Mouse (Mus musculus) hindlimb bud, embryonic 11.5 days (tissue): ENCODE measurements around the gene Zglp1.

Experiments used
- DNase-seq: peaks from one replicate; pipeline ENCODE4 v3.0.0-alpha.2; 2012; ENCODE audit warnings: low read depth, low spot score; ENCODE audit errors: extremely low spot score

The Zglp1 gene

GRCm38 (mm10) chr9:21067006-21067684 lies at the start of gene Zglp1:
Gene Zglp1, minus strand, starts transcription at chr9:21067093.
- DNase-seq, result no peak

GRCm38 (mm10) chr9:21115105-21115504 lies 48.2 kb upstream of the Zglp1 start:
- no peak for DNase-seq

- no peak for DNase-seq
These were observed 47.3 kb upstream of the Zglp1 start for GRCm38 (mm10) chr9:21114190-21114589.

DNA sequence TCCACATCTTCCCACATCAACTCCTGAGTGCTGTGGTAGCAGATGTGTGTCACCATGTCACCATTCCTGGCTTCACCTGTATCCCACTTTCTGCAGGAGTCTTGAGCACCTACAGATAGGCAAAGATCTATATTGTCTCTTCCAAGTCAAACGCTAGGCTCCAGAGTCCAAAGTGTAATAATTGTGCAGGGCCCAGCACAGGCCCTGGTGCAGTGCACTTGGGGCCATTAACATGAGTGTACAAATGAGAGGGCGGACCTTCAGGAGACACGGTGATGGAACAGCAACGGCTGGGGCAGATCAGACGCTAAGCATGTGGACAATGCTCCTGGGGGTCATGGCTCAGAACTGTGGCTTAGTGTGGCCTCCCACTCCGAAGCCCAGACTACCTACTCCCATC lies 46.9 kb upstream of the Zglp1 start:
- DNase-seq, result no peak

GRCm38 (mm10) chr9:21107607-21108237 lies 40.8 kb upstream of the Zglp1 start:
- no peak for DNase-seq

GRCm38 (mm10) chr9:21105760-21106564 lies 39.1 kb upstream of the Zglp1 start:
- DNase-seq, result no peak

DNA sequence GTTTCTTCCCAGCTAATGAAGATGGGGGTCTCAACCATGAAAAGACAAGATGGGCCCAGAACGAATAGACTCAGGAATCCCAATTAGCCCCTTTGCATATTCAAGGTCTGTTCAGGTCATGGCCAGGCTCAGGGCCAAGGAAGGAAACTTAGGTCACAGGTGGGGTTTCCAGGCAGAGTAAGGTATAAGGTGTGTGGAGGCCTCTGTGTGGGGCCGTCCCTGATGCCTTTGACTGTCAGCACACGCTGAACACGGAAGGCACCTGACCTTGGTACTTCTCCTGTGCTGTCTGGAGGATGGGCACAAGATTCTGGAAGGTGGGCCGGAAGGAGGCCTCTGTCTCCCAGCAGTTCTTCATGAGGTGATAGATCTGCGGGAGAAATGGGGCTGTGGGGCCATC lies 37.9 kb upstream of the Zglp1 start:
- no peak for DNase-seq

- no peak for DNase-seq
These were observed 35.2 kb upstream of the Zglp1 start for GRCm38 (mm10) chr9:21102076-21102475.

GRCm38 (mm10) chr9:21100447-21101161 lies 33.7 kb upstream of the Zglp1 start:
- DNase-seq, result no peak

DNA sequence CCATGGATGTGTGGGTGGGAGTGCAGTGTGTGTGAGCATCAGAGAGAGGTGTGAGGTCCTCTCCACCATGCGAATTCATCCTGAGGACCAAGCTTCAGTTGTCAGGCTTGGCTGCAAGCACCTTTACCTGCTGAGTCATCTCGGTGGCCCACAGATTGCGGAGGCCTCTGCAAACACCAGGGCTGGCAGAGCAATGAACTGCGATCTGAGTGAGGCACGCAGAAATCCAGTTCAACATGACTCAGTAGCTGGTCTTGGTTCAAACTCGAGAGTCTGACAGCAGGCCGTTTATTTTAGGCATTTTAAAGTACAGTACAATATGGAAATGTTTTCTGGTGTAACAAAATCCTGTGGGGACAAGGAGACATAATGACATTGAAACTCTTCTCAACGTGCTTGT lies 30.9 kb upstream of the Zglp1 start:
- no peak for DNase-seq

- no peak for DNase-seq
These were observed 29.1 kb upstream of the Zglp1 start for GRCm38 (mm10) chr9:21095958-21096357.

DNA sequence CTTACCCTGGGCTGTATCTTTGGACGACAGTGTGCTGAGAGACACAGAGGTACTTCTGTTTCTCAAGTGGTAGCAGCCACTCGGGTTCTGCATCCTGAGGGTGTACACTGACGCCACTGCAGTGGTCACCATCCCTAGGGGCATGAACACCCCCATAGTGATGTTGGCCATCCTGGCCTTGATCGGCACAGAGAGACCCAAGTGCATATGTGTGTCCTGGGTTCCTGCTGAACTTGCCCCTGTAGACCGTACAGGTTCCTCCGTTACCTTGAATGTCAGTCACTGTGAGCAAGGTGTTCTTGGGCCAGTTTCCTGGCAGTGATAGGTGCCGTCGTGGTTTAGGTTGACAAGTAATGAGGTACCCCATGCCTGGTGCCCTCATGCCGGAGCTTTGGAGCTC lies 26.5 kb upstream of the Zglp1 start:
- no peak for DNase-seq

DNA sequence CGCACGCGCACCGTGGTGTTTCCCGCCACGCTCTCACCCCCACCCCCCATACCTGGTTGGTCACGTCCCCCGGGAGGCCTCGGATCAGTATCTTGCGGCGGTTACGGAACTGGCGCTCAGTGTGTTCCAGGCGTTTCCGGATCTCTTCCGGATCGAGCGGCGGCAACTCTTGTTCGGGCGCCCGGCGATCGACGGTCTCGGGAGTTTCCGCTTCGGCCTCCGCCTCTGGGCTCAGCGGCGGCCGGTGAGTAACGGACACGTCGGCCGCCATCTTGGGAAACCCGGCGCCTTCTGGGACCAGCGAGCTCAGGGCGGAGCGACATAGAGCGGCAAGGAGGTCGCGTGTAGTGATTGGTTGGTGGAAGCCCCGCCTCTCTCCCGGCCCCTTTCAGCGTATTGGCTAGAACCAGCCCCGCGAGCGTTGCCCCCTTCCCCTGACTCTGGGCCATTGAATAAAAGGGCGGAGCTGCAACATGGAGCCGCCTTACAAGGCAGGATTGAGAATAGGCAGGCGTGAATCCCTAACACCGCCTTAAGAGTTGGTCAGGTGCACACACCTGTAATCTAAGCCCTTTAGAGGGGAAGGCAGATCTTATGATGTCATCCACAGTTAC lies 24.9 kb upstream of the Zglp1 start, which contains the start of the genes Gm38431 and Raver1:
Gene Gm38431, minus strand, starts transcription at position 291 of the 614 bp plus-strand sequence.
Gene Raver1, minus strand, starts transcription at position 302 of the 614 bp plus-strand sequence.
- DNase-seq, result peak; percentile 73

DNA sequence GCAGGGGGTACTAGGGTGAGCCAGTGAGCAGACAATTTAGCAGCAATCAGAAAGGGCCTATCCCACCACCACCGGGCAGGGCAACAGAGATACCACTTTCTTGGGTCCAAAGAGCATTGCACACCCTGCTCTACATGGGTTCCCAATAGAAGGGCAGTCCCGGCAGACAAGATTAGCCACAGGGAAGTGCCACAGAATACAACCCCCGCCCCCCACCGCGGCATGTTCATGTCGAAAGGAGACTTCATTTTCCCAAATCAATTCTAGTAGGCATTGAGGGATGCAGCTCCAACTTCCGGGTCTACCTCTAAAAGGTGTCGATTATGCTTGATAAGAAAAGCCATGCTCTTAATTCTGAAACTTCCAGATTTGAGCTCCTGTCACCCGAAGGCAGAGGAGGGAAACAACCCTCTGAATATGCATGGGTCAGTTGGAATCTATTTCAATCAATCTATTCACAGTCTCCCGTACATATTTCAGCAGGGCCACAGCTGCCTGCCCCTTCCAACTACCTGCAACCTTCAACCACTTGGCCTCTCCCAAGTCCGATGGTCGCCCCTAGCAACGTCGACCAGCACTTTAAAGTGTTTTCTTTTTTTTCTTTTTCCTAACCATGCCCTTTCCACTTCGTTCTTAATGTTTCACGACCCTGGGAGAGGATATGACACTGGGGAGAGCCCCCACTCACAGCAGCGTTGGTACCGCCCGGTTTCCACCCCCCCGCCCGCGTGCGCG lies 24.2 kb upstream of the Zglp1 start:
- DNase-seq, result peak; percentile 58

- no peak for DNase-seq
These were observed 23.6 kb upstream of the Zglp1 start for GRCm38 (mm10) chr9:21090537-21090936.

- DNase-seq, result no peak
These were observed 16.4 kb upstream of the Zglp1 start for GRCm38 (mm10) chr9:21083324-21083723.

DNA sequence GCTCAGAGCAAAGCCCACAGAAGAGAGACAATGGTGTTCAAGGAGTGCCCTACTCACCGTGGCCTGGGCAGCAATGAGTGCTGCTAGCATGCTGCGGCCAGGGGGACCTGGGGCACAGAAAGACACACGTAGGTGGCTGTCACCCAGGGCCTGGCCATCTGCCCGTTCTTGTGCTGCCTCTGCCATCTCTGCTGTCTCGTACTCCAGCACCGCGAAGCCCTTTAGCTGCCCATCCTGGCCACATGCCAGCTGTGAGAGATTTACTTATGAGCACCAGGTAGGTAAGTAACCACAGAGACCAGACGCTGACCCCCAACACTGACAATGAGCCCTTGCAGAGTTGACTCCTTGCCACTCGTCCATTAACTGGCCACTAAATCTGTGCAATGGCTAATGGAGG lies 14.2 kb upstream of the Zglp1 start:
- DNase-seq, result no peak

- no peak for DNase-seq
These were observed 8.7 kb upstream of the Zglp1 start for GRCm38 (mm10) chr9:21075625-21076024.

DNA sequence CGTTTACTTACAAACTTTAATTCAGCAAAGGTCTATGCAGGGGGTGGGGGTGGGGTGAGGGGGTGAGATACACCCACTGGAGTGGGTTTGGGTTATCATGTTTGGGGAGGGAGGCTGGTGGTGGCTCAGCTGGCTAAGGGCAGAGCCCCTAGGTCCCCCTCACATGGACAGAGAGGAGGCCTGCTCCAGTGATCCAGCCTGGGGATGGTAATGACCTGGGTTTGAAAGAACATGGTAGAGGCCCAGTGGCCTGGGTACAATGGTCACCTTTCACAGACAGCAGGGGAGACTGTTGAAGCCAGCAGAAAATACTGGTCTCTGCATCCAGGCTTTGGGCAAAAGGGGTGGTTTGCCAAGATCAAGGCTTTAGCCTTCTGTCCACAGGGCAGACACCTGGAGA lies 7.3 kb upstream of the Zglp1 start:
- no peak for DNase-seq
